Mouse (Mus musculus): Measurements from ENCODE around the gene Shld1. TPM values are rescaled to one million over a fixed set of nuclear protein-coding genes. Genes with fewer than 3 reads are reported as not detected.

The Shld1 gene
- polyA plus RNA-seq, 1 experiment from 2014 or later = 11.2 TPM

DNA sequence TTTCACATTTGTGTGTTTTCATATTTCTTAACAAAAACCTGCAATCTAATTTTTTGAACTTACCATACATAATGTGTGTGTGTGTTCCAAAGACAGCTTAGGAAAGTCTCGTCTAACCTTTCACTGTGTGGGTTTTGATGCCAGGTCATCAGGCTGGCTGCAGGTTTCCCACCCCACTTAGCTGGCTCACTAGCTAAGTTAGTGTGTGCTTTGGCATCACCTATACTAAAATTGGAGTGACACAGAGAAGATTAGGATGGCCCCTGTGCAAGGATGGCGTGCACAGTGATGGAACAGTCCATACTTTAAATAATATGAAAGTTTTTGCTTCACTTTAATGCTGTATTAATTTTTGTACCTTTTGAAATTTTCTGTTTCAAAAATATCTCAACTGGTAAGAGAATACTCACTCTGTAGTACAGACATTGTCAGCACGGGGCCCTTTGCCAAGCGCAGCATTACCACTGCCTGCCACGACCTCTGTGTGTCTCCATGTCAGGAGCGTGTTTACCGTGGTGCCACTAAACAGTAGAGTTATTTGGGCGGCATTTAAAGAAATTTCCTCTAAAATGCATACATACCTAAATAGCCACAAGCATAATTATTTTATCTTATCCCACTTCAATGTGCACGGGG is 30.3 kb downstream of the Shld1 start:
- WGBS = 90% methylated on average over 9 of the region's 9 CpGs
- Histone ChIP-seq H3K4me3 (ENCODE audit: low read depth, low read length) (no peak overlapping the region), H3K27me3 (replicated peaks; ENCODE audit: control insufficient read depth, insufficient read depth, low read length) (no peaks in the 10 kb centered on the region), H3K9me3 (ENCODE audit: control insufficient read depth) (no peaks in the 10 kb centered on the region), H3K4me2 (replicated peaks; ENCODE audit: low read depth) (no peak overlapping the region), H3K9ac (ENCODE audit: low read depth, low read length) (no peak overlapping the region), H3K4me1 (replicated peaks; ENCODE audit: control insufficient read depth, insufficient read depth, low read length) (no peaks in the 10 kb centered on the region), H3K36me3 (ENCODE audit: control insufficient read depth, insufficient read depth) (no peaks in the 10 kb centered on the region), H3K27ac (ENCODE audit: low read depth, low read length) (no peak overlapping the region)
- no peak for ATAC-seq
- TF ChIP-seq CTCF (IDR thresholded peaks at IDR 0.05; ENCODE audit: low read depth) = no peak

- WGBS = 93% methylated on average over 5 of the region's 5 CpGs
- no peak overlapping the region for H3K27ac ChIP-seq (ENCODE audit: low read depth, low read length)
- H3K36me3 ChIP-seq (ENCODE audit: control insufficient read depth, insufficient read depth) = no peaks in the 10 kb centered on the region
- no peak for TF ChIP-seq CTCF (IDR thresholded peaks at IDR 0.05; ENCODE audit: low read depth)
- no peak overlapping the region for H3K4me2 ChIP-seq (replicated peaks; ENCODE audit: low read depth)
- no peak overlapping the region for H3K4me3 ChIP-seq (ENCODE audit: low read depth, low read length)
- no peak overlapping the region for H3K9ac ChIP-seq (ENCODE audit: low read depth, low read length)
- no peaks in the 10 kb centered on the region for H3K27me3 ChIP-seq (replicated peaks; ENCODE audit: control insufficient read depth, insufficient read depth, low read length)
- ATAC-seq = no peak
- no peaks in the 10 kb centered on the region for H3K4me1 ChIP-seq (replicated peaks; ENCODE audit: control insufficient read depth, insufficient read depth, low read length)
- no peaks in the 10 kb centered on the region for H3K9me3 ChIP-seq (ENCODE audit: control insufficient read depth)
Measured at GRCm38 (mm10) chr2:132717537-132717912, 30.8 kb downstream of the Shld1 start.

DNA sequence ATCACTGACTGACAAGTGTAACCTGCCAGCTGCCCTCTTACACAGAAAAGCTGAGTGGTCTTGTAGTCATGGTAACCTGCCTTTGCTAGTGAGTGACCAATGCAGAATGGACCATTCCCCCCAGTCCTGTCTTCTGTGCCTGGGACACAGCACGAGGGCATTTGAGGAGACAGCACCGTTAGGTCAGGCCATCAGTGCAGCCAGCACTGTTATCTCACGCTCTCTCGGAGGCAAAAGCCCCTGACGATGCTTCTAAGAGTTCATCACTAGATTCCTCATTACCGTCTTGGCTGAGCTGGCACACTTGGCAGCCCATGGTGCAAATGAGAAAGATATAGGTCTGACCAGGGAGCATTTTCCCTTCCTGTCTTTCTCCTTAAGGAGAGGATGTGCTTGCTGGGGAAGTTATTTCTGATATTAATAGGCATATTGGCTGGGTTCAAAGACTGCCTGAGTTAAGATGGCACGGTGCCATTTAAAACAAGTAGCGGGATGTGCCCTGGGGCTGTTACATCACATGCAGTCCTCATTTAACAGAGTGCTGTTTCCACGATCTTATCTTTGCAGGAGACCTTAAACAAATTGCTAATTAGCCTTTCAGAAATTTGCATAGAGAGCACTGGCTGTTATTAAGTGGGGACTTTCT is 34.3 kb downstream of the Shld1 start:
- Histone ChIP-seq H3K9ac (ENCODE audit: low read depth, low read length) (no peak overlapping the region), H3K4me3 (ENCODE audit: low read depth, low read length) (no peak overlapping the region), H3K4me2 (replicated peaks; ENCODE audit: low read depth) (no peak overlapping the region), H3K27me3 (replicated peaks; ENCODE audit: control insufficient read depth, insufficient read depth, low read length) (no peaks in the 10 kb centered on the region), H3K27ac (ENCODE audit: low read depth, low read length) (no peak overlapping the region), H3K4me1 (replicated peaks; ENCODE audit: control insufficient read depth, insufficient read depth, low read length) (no peaks in the 10 kb centered on the region), H3K36me3 (ENCODE audit: control insufficient read depth, insufficient read depth) (no peaks in the 10 kb centered on the region), H3K9me3 (ENCODE audit: control insufficient read depth) (no peaks in the 10 kb centered on the region)
- 73% methylated on average over 9 of the region's 9 CpGs for WGBS
- ATAC-seq = no peak
- no peak for TF ChIP-seq CTCF (IDR thresholded peaks at IDR 0.05; ENCODE audit: low read depth)

DNA sequence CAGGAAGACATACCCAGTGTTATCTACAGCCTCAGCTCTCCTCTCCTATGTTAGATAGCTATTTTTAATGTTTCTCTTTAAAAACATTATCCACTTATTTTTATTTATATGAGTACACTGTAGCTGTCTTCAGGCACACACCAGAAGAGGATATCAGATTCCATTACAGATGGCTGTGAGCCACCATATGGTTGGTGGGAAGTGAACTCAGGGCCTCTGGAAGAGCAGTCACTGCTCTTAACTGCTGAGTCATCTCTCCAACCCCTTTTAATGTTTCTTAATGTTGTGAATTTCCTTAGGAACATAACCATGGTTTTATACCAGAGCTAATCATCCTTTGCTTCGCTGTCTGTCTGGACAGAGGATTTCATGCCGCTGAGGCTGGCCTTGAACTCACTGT is 35.1 kb downstream of the Shld1 start:
- no peak overlapping the region for H3K4me2 ChIP-seq (replicated peaks; ENCODE audit: low read depth)
- H3K4me1 ChIP-seq (replicated peaks; ENCODE audit: control insufficient read depth, insufficient read depth, low read length) = no peaks in the 10 kb centered on the region
- no peaks in the 10 kb centered on the region for H3K36me3 ChIP-seq (ENCODE audit: control insufficient read depth, insufficient read depth)
- TF ChIP-seq CTCF (IDR thresholded peaks at IDR 0.05; ENCODE audit: low read depth) = no peak
- no peak overlapping the region for H3K27ac ChIP-seq (ENCODE audit: low read depth, low read length)
- no peak overlapping the region for H3K4me3 ChIP-seq (ENCODE audit: low read depth, low read length)
- ATAC-seq = no peak
- no peaks in the 10 kb centered on the region for H3K9me3 ChIP-seq (ENCODE audit: control insufficient read depth)
- WGBS = 97% methylated on average over 2 of the region's 2 CpGs
- H3K27me3 ChIP-seq (replicated peaks; ENCODE audit: control insufficient read depth, insufficient read depth, low read length) = no peaks in the 10 kb centered on the region
- H3K9ac ChIP-seq (ENCODE audit: low read depth, low read length) = no peak overlapping the region

- Histone ChIP-seq H3K36me3 (ENCODE audit: control insufficient read depth, insufficient read depth) (no peaks in the 10 kb centered on the region), H3K27me3 (replicated peaks; ENCODE audit: control insufficient read depth, insufficient read depth, low read length) (no peaks in the 10 kb centered on the region), H3K4me3 (ENCODE audit: low read depth, low read length) (no peak overlapping the region), H3K9me3 (ENCODE audit: control insufficient read depth) (no peaks in the 10 kb centered on the region), H3K27ac (ENCODE audit: low read depth, low read length) (no peak overlapping the region), H3K9ac (ENCODE audit: low read depth, low read length) (no peak overlapping the region), H3K4me1 (replicated peaks; ENCODE audit: control insufficient read depth, insufficient read depth, low read length) (no peaks in the 10 kb centered on the region), H3K4me2 (replicated peaks; ENCODE audit: low read depth) (no peak overlapping the region)
- no peak for ATAC-seq
- 73% methylated on average over 5 of the region's 5 CpGs for WGBS
- TF ChIP-seq CTCF (IDR thresholded peaks at IDR 0.05; ENCODE audit: low read depth) = no peak
Measured at GRCm38 (mm10) chr2:132723958-132724431, 37.3 kb downstream of the Shld1 start.

GRCm38 (mm10) chr2:132724561-132724960 is 37.8 kb downstream of the Shld1 start:
- Histone ChIP-seq H3K27ac (ENCODE audit: low read depth, low read length) (no peak overlapping the region), H3K27me3 (replicated peaks; ENCODE audit: control insufficient read depth, insufficient read depth, low read length) (no peaks in the 10 kb centered on the region), H3K9me3 (ENCODE audit: control insufficient read depth) (no peaks in the 10 kb centered on the region), H3K4me2 (replicated peaks; ENCODE audit: low read depth) (no peak overlapping the region), H3K36me3 (ENCODE audit: control insufficient read depth, insufficient read depth) (no peaks in the 10 kb centered on the region), H3K4me1 (replicated peaks; ENCODE audit: control insufficient read depth, insufficient read depth, low read length) (no peaks in the 10 kb centered on the region), H3K4me3 (ENCODE audit: low read depth, low read length) (no peak overlapping the region), H3K9ac (ENCODE audit: low read depth, low read length) (no peak overlapping the region)
- no peak for ATAC-seq
- WGBS = 91% methylated on average over 7 of the region's 7 CpGs
- TF ChIP-seq CTCF (IDR thresholded peaks at IDR 0.05; ENCODE audit: low read depth) = no peak
